Mouse (Mus musculus) gonadal fat pad, adult 2 months (tissue): ENCODE data around the gene Pde2a. TPM values are rescaled to one million over a fixed set of nuclear protein-coding genes. Genes with fewer than 3 reads are reported as not detected.

Experiments used
- DNase-seq: peaks from one replicate; pipeline ENCODE4 v3.0.0-alpha.2; 2012; ENCODE audit warnings: low read depth
- polyA plus RNA-seq: library from polyadenylated mRNA; depleted of rRNA; stranded (reverse); fragments of >200 nt; gene quantifications from 2 replicates; pipeline ENCODE4 v1.2.3, GENCODE M21; 2012

Gene Pde2a
- polyA plus RNA-seq, 1 experiment, result 33.9 TPM

GRCm38 (mm10) chr7:101472598-101473558 is 51.4 kb downstream of the Pde2a start:
- DNase-seq, result no peak

- no peak for DNase-seq
These were observed 52.9 kb downstream of the Pde2a start for GRCm38 (mm10) chr7:101474399-101474811.

GRCm38 (mm10) chr7:101476028-101476427 is 54.5 kb downstream of the Pde2a start:
- DNase-seq, result no peak

- no peak for DNase-seq
These were observed 55.0 kb downstream of the Pde2a start for GRCm38 (mm10) chr7:101476493-101476892.

- DNase-seq, result no peak
These were observed 55.7 kb downstream of the Pde2a start for GRCm38 (mm10) chr7:101477200-101477599.

GRCm38 (mm10) chr7:101478099-101478498 is 56.6 kb downstream of the Pde2a start:
- no peak for DNase-seq

GRCm38 (mm10) chr7:101479841-101480240 is 58.4 kb downstream of the Pde2a start:
- DNase-seq, result no peak

GRCm38 (mm10) chr7:101480671-101481070 is 59.2 kb downstream of the Pde2a start:
- DNase-seq, result no peak

GRCm38 (mm10) chr7:101481872-101482498 is 60.5 kb downstream of the Pde2a start:
- no peak for DNase-seq

GRCm38 (mm10) chr7:101482499-101483081 is 61.1 kb downstream of the Pde2a start:
- no peak for DNase-seq

- no peak for DNase-seq
These were observed 62.1 kb downstream of the Pde2a start for GRCm38 (mm10) chr7:101483498-101484115.

- no peak for DNase-seq
These were observed 65.6 kb downstream of the Pde2a start for GRCm38 (mm10) chr7:101487102-101487501.

GRCm38 (mm10) chr7:101490952-101491351 is 69.5 kb downstream of the Pde2a start:
- no peak for DNase-seq

GRCm38 (mm10) chr7:101498385-101498784 is 76.9 kb downstream of the Pde2a start:
- no peak for DNase-seq

GRCm38 (mm10) chr7:101499251-101499650 is 77.8 kb downstream of the Pde2a start:
- DNase-seq, result no peak

- no peak for DNase-seq
These were observed 78.2 kb downstream of the Pde2a start for GRCm38 (mm10) chr7:101499701-101500100.

GRCm38 (mm10) chr7:101501236-101501635 is 79.7 kb downstream of the Pde2a start:
- DNase-seq, result no peak

GRCm38 (mm10) chr7:101501675-101502074 is 80.2 kb downstream of the Pde2a start:
- no peak for DNase-seq

- no peak for DNase-seq
These were observed 81.9 kb downstream of the Pde2a start for GRCm38 (mm10) chr7:101503351-101503750.

- DNase-seq, result no peak
These were observed 82.3 kb downstream of the Pde2a start for GRCm38 (mm10) chr7:101503803-101504202.

GRCm38 (mm10) chr7:101504507-101504906 is 83.0 kb downstream of the Pde2a start:
- DNase-seq, result no peak

GRCm38 (mm10) chr7:101509212-101509611 is 87.7 kb downstream of the Pde2a start:
- DNase-seq, result no peak
